Mouse (Mus musculus) heart, adult 2 months (tissue): ENCODE results near the gene Med27. TPM values are rescaled to one million over a fixed set of nuclear protein-coding genes. Genes with fewer than 3 reads are reported as not detected.

ENCODE experiments used
- DNase-seq, 2 experiments: peaks; one replicate each; pipeline ENCODE4 v3.0.0; 2021
- H3K27ac ChIP-seq: fragments of 200-600 bp; 2 replicates; pipeline ENCODE4 v1.8.1; 2022
- H3K27me3 ChIP-seq: fragments of 200-500 bp; 2 replicates; pipeline ENCODE4 v1.6.1; 2012; ENCODE audit warnings: mild to moderate bottlenecking, low read length, inconsistent platforms, mixed read lengths; ENCODE audit not compliant: control insufficient read depth, insufficient read depth
- H3K36me3 ChIP-seq: fragments of 200-500 bp; 2 replicates; pipeline ENCODE4 v1.6.1; 2012; ENCODE audit warnings: low read length, inconsistent platforms; ENCODE audit not compliant: control insufficient read depth, insufficient read depth
- H3K4me1 ChIP-seq: fragments of 200-500 bp; 2 replicates; pipeline ENCODE4 v1.6.1; 2011; ENCODE audit warnings: low read length; ENCODE audit not compliant: control insufficient read depth, insufficient read depth
- H3K4me3 ChIP-seq: fragments of 200-600 bp; 2 replicates; pipeline ENCODE4 v1.8.1; 2022
- H3K79me2 ChIP-seq: fragments of 200-500 bp; replicated peaks from 2 replicates; pipeline ENCODE4 v1.6.1; 2012; ENCODE audit warnings: mild to moderate bottlenecking, inconsistent platforms, low read length, moderate library complexity, mixed read lengths; ENCODE audit not compliant: control insufficient read depth, insufficient read depth
- H3K9ac ChIP-seq: fragments of 200-500 bp; 2 replicates; pipeline ENCODE4 v1.6.1; 2012; ENCODE audit warnings: low read depth, mild to moderate bottlenecking, control low read depth, inconsistent platforms, low read length, mixed read lengths
- CTCF ChIP-seq: fragments of 200-600 bp; IDR thresholded peaks from 2 replicates; pipeline ENCODE4 v1.8.1; 2022; ENCODE audit warnings: antibody characterized with exemption, mild to moderate bottlenecking, moderate library complexity
- EP300 ChIP-seq: fragments of 200-500 bp; IDR thresholded peaks from 2 replicates; pipeline ENCODE4 v1.6.1; 2011; ENCODE audit warnings: low read depth, low read length, control low read depth; ENCODE audit not compliant: insufficient read depth
- POLR2A ChIP-seq: fragments of 200-500 bp; IDR thresholded peaks from 2 replicates; pipeline ENCODE4 v1.6.1; 2011; ENCODE audit warnings: mild to moderate bottlenecking, low read depth, low read length, control low read depth; ENCODE audit not compliant: insufficient read depth
- WGBS: fragments of 180-500 bp; shearing (Covaris S2); methylation state at CpG from one replicate; pipeline ENCODE4 v1.1.7; 2018; 5-methylcytosine and 5-hydroxymethylcytosine counted together
- intact Hi-C: fragments of 180-260 bp; cut with DNase I; formaldehyde crosslinking; loops from one replicate; pipeline ENCODE4 v1.15.1; 2025
- polyA plus RNA-seq: library from polyadenylated mRNA; depleted of rRNA; stranded (reverse); fragments of >200 nt; gene quantifications from 2 replicates; pipeline ENCODE4 v1.2.3, GENCODE M21; 2012
- total RNA-seq, 2 experiments: library from RNA; stranded (reverse); gene quantifications; 2 replicates each; pipeline ENCODE4 v1.2.3; 2021

Gene Med27
- total and polyA plus RNA-seq, 3 experiments = 15.3 to 24.0 (median 17.2) TPM

- Histone ChIP-seq H3K27ac (no peak overlapping the region), H3K79me2 (no peaks in the 10 kb centered on the region), H3K4me1 (no peaks in the 10 kb centered on the region), H3K4me3 (no peak overlapping the region), H3K27me3 (no peaks in the 10 kb centered on the region), H3K9ac (no peak overlapping the region), H3K36me3 (no peaks in the 10 kb centered on the region)
- 91% methylated on average over 7 of the region's 7 CpGs for WGBS
- no peak for DNase-seq
- TF ChIP-seq EP300 (no peak), POLR2A (no peak), CTCF (no peak)
- intact Hi-C loops = loop anchor here (5.0 to 10.0 kb wide), 2 partner anchors 207 to 350 kb away; partner anchors contain the start of gene Med27
These were observed 205.4 kb downstream of the Med27 start for GRCm38 (mm10) chr2:29551816-29552585.

- no peaks in the 10 kb centered on the region for H3K27me3 ChIP-seq
- no peaks in the 10 kb centered on the region for H3K36me3 ChIP-seq
- H3K27ac ChIP-seq = no peak overlapping the region
- H3K79me2 ChIP-seq = no peaks in the 10 kb centered on the region
- no peak overlapping the region for H3K9ac ChIP-seq
- H3K4me3 ChIP-seq = no peak overlapping the region
- no peaks in the 10 kb centered on the region for H3K4me1 ChIP-seq
- TF ChIP-seq POLR2A (no peak), CTCF (peak; percentile 96)
- 57% methylated on average over 4 of the region's 4 CpGs for WGBS
- intact Hi-C loops = loop anchor here (1.0 to 10.0 kb wide), 3 partner anchors 209 to 352 kb away; partner anchors contain the start of gene Med27
- peak; percentile 24 to 46 for DNase-seq
These were observed 207.5 kb downstream of the Med27 start for GRCm38 (mm10) chr2:29553945-29554634.

GRCm38 (mm10) chr2:29558561-29558960 is 211.9 kb downstream of the Med27 start:
- H3K27ac ChIP-seq = no peak overlapping the region
- H3K79me2 ChIP-seq = no peaks in the 10 kb centered on the region
- no peaks in the 10 kb centered on the region for H3K27me3 ChIP-seq
- 0 out of 2 replicates have a peak, but pooled peaks have one; percentile 44 for TF ChIP-seq EP300
- no peak for TF ChIP-seq CTCF
- 57% methylated on average over 6 of the region's 6 CpGs for WGBS
- no peak overlapping the region for H3K4me3 ChIP-seq
- peak; percentile 32 to 55 for DNase-seq
- H3K4me1 ChIP-seq = no peaks in the 10 kb centered on the region
- intact Hi-C loops = loop anchor here (10.0 kb wide), 1 partner anchor 214 kb away; the partner anchor contains the start of gene Med27
- no peaks in the 10 kb centered on the region for H3K36me3 ChIP-seq
- no peak overlapping the region for H3K9ac ChIP-seq

- WGBS = 59% methylated on average over 3 of the region's 3 CpGs
- Histone ChIP-seq H3K27ac (no peak overlapping the region), H3K9ac (no peak overlapping the region), H3K4me1 (no peaks in the 10 kb centered on the region), H3K4me3 (no peak overlapping the region), H3K27me3 (no peaks in the 10 kb centered on the region), H3K36me3 (no peaks in the 10 kb centered on the region), H3K79me2 (no peaks in the 10 kb centered on the region)
- intact Hi-C loops = loop anchor here (10.0 kb wide), 1 partner anchor 215 kb away; the partner anchor contains the start of gene Med27
- no peak for DNase-seq
- no peak for TF ChIP-seq CTCF
- TF ChIP-seq EP300 = 0 out of 2 replicates have a peak, but pooled peaks have one; percentile 23
These were observed 213.3 kb downstream of the Med27 start for GRCm38 (mm10) chr2:29559955-29560354.

DNA sequence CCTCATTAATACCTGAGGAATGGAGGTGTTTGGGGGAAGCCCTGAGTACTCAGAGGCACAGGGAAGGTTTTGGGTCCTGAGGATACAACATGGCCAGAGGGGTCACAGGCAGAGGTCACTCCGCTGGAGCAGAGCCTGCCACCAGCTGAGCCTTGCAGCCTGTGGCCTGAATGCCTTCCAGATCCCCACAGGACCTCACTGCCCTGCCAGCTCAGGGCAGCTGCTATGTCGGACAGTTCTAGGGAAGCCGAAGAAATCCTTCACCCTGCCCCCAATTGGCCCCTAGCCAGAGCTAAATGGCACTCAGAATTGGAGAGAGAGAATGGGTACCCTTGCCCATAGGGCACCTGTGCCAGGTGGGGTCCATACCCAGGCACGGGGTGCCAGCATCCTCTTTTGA is 214.8 kb downstream of the Med27 start:
- Histone ChIP-seq H3K4me3 (no peak overlapping the region), H3K9ac (no peak overlapping the region), H3K27ac (no peak overlapping the region), H3K36me3 (no peaks in the 10 kb centered on the region), H3K27me3 (no peaks in the 10 kb centered on the region), H3K4me1 (peaks cover 2% of the 10 kb centered on the region; the same call in 1 of the 2 replicates), H3K79me2 (no peaks in the 10 kb centered on the region)
- peak in 1 of 2 experiments; percentile 18 for DNase-seq
- intact Hi-C loops = no loop called here
- no peak for TF ChIP-seq EP300
- TF ChIP-seq CTCF = no peak
- TF ChIP-seq POLR2A = no peak
- 68% methylated on average over 4 of the region's 4 CpGs for WGBS

GRCm38 (mm10) chr2:29563986-29564385 is 217.4 kb downstream of the Med27 start:
- no peak for DNase-seq
- intact Hi-C loops = no loop called here
- peaks cover 2% of the 10 kb centered on the region; the same call in 1 of the 2 replicates for H3K4me1 ChIP-seq
- WGBS = 51% methylated on average over 7 of the region's 7 CpGs
- no peaks in the 10 kb centered on the region for H3K79me2 ChIP-seq
- no peak overlapping the region for H3K4me3 ChIP-seq
- no peak for TF ChIP-seq CTCF
- no peak for TF ChIP-seq EP300
- TF ChIP-seq POLR2A = no peak
- no peak overlapping the region for H3K9ac ChIP-seq
- no peak overlapping the region for H3K27ac ChIP-seq
- no peaks in the 10 kb centered on the region for H3K36me3 ChIP-seq
- no peaks in the 10 kb centered on the region for H3K27me3 ChIP-seq
